In genomic region chr15:80044249-80044648, GRCm38 (mm10) we compare ENCODE assay signal across 18 mouse cellular contexts. TPM values are rescaled to one million over a fixed set of nuclear protein-coding genes. Genes with fewer than 3 reads are reported as not detected.
"Had no signal": no experiment of that assay in that cellular context is flagged by ENCODE, and none has a peak within 500 bp of the region (broad histone marks: within the 10 kb centered on the region; RNA-seq: fewer than 3 reads in every experiment).

No protein-coding gene starts in this region.

- H3K36me3 ChIP-seq: neural tube, embryonic 12.5 days; neural tube, embryonic 13.5 days; neural tube, embryonic 15.5 days; stomach, embryonic 15.5 days had no signal

- H3K4me1 ChIP-seq: neural tube, embryonic 12.5 days; neural tube, embryonic 13.5 days; neural tube, embryonic 15.5 days had no signal

- DNase-seq: retina, postnatal 1 day; right cerebral cortex, adult 18-20 months; right cerebral cortex, postnatal 14 days; right cerebral cortex, postnatal 25 days; right cerebral cortex, postnatal 4 days; spleen, adult 18-20 months; thymus, adult 18-20 months; thymus, adult 2 months; thymus, postnatal 14 days; thymus, postnatal 25 days; thymus, postnatal 36 days; thymus, postnatal 4 days had no signal

- H3K4me2 ChIP-seq: neural tube, embryonic 12.5 days; neural tube, embryonic 13.5 days; neural tube, embryonic 15.5 days; stomach, embryonic 15.5 days had no signal

- H3K27ac ChIP-seq: neural tube, embryonic 12.5 days; neural tube, embryonic 13.5 days; neural tube, embryonic 15.5 days; stomach, embryonic 15.5 days; stomach, postnatal 0 days had no signal

- H3K9ac ChIP-seq: neural tube, embryonic 12.5 days; neural tube, embryonic 13.5 days; neural tube, embryonic 15.5 days; stomach, embryonic 15.5 days had no signal

- H3K9me3 ChIP-seq: neural tube, embryonic 15.5 days; stomach, embryonic 15.5 days had no signal

- H3K4me3 ChIP-seq: neural tube, embryonic 12.5 days; neural tube, embryonic 13.5 days; neural tube, embryonic 15.5 days; stomach, embryonic 15.5 days had no signal

- H3K27me3 ChIP-seq: neural tube, embryonic 12.5 days; neural tube, embryonic 13.5 days; neural tube, embryonic 15.5 days; stomach, embryonic 15.5 days had no signal

RNA-seq across cellular contexts. Expression of gene Syngr1, which starts 46.9 kb away (rescaled TPM):
- total RNA-seq: neutrophil, adult 5-6 weeks had no signal
